Mouse (Mus musculus) midbrain, embryonic 13.5 days (tissue): ENCODE measurements at regions not wholly inside any gene's neighbourhood (a gene's known extent, or its start where the extent isn't known, plus 50 kb on each side); places are given as distances from the start of the nearest gene placed in this dataset.

Experiments
- ATAC-seq: fragments of 200-750 bp; cut with Nextera tagmentation; 2 replicates; pipeline ENCODE4 v1.8.0; 2017; ENCODE audit warnings: mild to moderate bottlenecking, moderate TSS enrichment, moderate library complexity
- H3K27ac ChIP-seq: fragments of 300-500 bp; sonication (generic); 2 replicates; pipeline ENCODE4 v1.5.1; 2015; ENCODE audit warnings: inconsistent platforms, mild to moderate bottlenecking, moderate library complexity
- H3K27me3 ChIP-seq: fragments of 300-500 bp; sonication (generic); 2 replicates; pipeline ENCODE4 v1.6.1; 2015; ENCODE audit warnings: mild to moderate bottlenecking, inconsistent platforms
- H3K36me3 ChIP-seq: fragments of 300-500 bp; sonication (generic); 2 replicates; pipeline ENCODE4 v1.6.1; 2015; ENCODE audit warnings: mild to moderate bottlenecking, inconsistent platforms
- H3K4me1 ChIP-seq: fragments of 300-500 bp; sonication (generic); replicated peaks from 2 replicates; pipeline ENCODE4 v1.6.1; 2015; ENCODE audit warnings: inconsistent platforms
- H3K4me2 ChIP-seq: fragments of 300-500 bp; sonication (generic); replicated peaks from 2 replicates; pipeline ENCODE4 v1.6.1; 2015; ENCODE audit warnings: moderate library complexity, mild to moderate bottlenecking, inconsistent platforms
- H3K4me3 ChIP-seq: fragments of 300-500 bp; sonication (generic); replicated peaks from 2 replicates; pipeline ENCODE4 v1.5.1; 2015; ENCODE audit warnings: mild to moderate bottlenecking, inconsistent platforms
- H3K9ac ChIP-seq: fragments of 300-500 bp; sonication (generic); replicated peaks from 2 replicates; pipeline ENCODE4 v1.6.1; 2015; ENCODE audit warnings: mild to moderate bottlenecking, inconsistent platforms
- H3K9me3 ChIP-seq: fragments of 300-500 bp; sonication (generic); 2 replicates; pipeline ENCODE4 v1.6.1; 2016; ENCODE audit warnings: mild to moderate bottlenecking, inconsistent platforms
- WGBS: fragments of 180-500 bp; shearing (Covaris S2); methylation state at CpG from one replicate; pipeline ENCODE4 v1.1.7; 2015; 5-methylcytosine and 5-hydroxymethylcytosine counted together

GRCm38 (mm10) chr3:38776743-38777366, 109.9 kb upstream of the Fat4 start:
- Histone ChIP-seq H3K4me3 (no peak overlapping the region), H3K9me3 (no peaks in the 10 kb centered on the region), H3K27me3 (no peaks in the 10 kb centered on the region), H3K4me2 (no peak overlapping the region), H3K9ac (no peak overlapping the region), H3K36me3 (no peaks in the 10 kb centered on the region), H3K4me1 (peaks cover 11% of the 10 kb centered on the region), H3K27ac (peak overlapping the region; percentile 82)
- WGBS = 22% methylated on average over 4 of the region's 4 CpGs
- peak; percentile 94 for ATAC-seq

DNA sequence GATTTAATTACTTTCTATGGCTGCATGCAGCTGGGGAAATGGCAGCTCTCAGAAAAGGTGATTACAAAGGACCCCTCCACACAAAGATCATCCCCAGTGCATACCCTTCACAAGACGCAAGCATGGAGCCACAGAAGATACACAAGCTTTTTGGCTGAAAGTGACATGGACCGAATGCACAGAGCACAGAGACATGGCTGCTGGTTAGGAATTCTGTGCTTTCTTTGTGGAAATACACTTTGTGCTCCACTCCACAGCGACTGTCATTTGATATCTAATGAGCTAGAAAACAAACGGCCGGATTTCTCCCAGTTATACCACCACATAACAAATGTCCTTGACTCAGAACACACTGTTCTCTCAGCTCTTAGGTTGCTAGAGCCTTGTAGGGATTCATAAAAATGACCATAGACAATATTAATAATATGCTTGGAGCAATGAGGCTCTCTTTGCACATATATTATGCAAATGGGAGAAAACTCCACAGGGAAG, 132.1 kb upstream of the Fat4 start:
- peak overlapping the region; percentile 5; the same call in 1 of the 2 replicates for H3K9ac ChIP-seq
- 47% methylated on average over 5 of the region's 5 CpGs for WGBS
- peak overlapping the region; percentile 87 for H3K27ac ChIP-seq
- peak; percentile 66; the same call in 1 of the 2 replicates for ATAC-seq
- peaks cover 23% of the 10 kb centered on the region for H3K4me1 ChIP-seq
- H3K9me3 ChIP-seq = no peaks in the 10 kb centered on the region
- H3K4me2 ChIP-seq = peak overlapping the region; percentile 15; the same call in 1 of the 2 replicates
- no peaks in the 10 kb centered on the region for H3K27me3 ChIP-seq
- no peaks in the 10 kb centered on the region for H3K36me3 ChIP-seq
- no peak overlapping the region for H3K4me3 ChIP-seq

- WGBS = 83% methylated on average over 2 of the region's 2 CpGs
- Histone ChIP-seq H3K9ac (no peak overlapping the region), H3K4me3 (no peak overlapping the region), H3K4me2 (no peak overlapping the region), H3K27ac (peak overlapping the region; percentile 3), H3K36me3 (no peaks in the 10 kb centered on the region), H3K4me1 (peaks cover 23% of the 10 kb centered on the region), H3K9me3 (no peaks in the 10 kb centered on the region), H3K27me3 (no peaks in the 10 kb centered on the region)
- peak; percentile 65 for ATAC-seq
These were observed 133.1 kb upstream of the Fat4 start for GRCm38 (mm10) chr3:38753446-38754205.

- H3K36me3 ChIP-seq = no peaks in the 10 kb centered on the region
- no peak overlapping the region for H3K9ac ChIP-seq
- 84% methylated on average over 4 of the region's 4 CpGs for WGBS
- no peaks in the 10 kb centered on the region for H3K27me3 ChIP-seq
- no peak for ATAC-seq
- H3K27ac ChIP-seq = no peak overlapping the region
- no peak overlapping the region for H3K4me3 ChIP-seq
- no peaks in the 10 kb centered on the region for H3K9me3 ChIP-seq
- H3K4me2 ChIP-seq = no peak overlapping the region
- H3K4me1 ChIP-seq = no peaks in the 10 kb centered on the region
These were observed 144.6 kb upstream of the Fat4 start for GRCm38 (mm10) chr3:38742155-38742554.

- H3K27me3 ChIP-seq = no peaks in the 10 kb centered on the region
- 80% methylated on average over 1 of the region's 1 CpGs for WGBS
- H3K4me2 ChIP-seq = no peak overlapping the region
- no peak for ATAC-seq
- no peak overlapping the region for H3K27ac ChIP-seq
- H3K4me3 ChIP-seq = no peak overlapping the region
- no peaks in the 10 kb centered on the region for H3K4me1 ChIP-seq
- H3K36me3 ChIP-seq = no peaks in the 10 kb centered on the region
- no peak overlapping the region for H3K9ac ChIP-seq
- H3K9me3 ChIP-seq = no peaks in the 10 kb centered on the region
These were observed 164.1 kb upstream of the Fat4 start for GRCm38 (mm10) chr3:38722606-38723005.

GRCm38 (mm10) chr3:38712078-38712873, 174.5 kb upstream of the Fat4 start:
- H3K36me3 ChIP-seq = no peaks in the 10 kb centered on the region
- H3K9me3 ChIP-seq = no peaks in the 10 kb centered on the region
- no peak overlapping the region for H3K9ac ChIP-seq
- no peak overlapping the region for H3K4me3 ChIP-seq
- peak overlapping the region; percentile 66 for H3K27ac ChIP-seq
- peaks cover 17% of the 10 kb centered on the region for H3K4me1 ChIP-seq
- WGBS = 15% methylated on average over 9 of the region's 9 CpGs
- peak; percentile 84 for ATAC-seq
- H3K4me2 ChIP-seq = no peak overlapping the region; the same call in 1 of the 2 replicates
- H3K27me3 ChIP-seq = no peaks in the 10 kb centered on the region

DNA sequence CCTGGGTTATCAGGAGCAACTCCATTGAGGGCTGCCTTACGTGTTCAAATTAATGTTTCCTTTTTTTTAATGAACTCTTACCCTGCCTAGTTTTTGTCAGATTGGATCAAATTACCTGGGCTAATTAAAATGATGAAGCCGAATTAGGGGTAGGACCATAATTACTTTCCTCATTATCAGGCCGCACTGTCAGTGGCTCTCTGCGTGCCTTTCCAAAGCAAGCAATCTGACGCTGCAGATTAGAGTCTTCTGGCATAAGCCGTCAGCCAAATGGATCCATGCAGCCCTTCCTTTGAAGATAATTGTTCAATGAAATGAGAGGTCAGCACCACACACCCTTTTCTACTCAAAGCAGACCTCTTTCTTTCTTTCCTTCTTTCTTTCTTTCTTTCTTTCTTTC, 175.5 kb upstream of the Fat4 start:
- no peaks in the 10 kb centered on the region for H3K9me3 ChIP-seq
- H3K27ac ChIP-seq = no peak overlapping the region
- peaks cover 17% of the 10 kb centered on the region for H3K4me1 ChIP-seq
- 24% methylated on average over 6 of the region's 6 CpGs for WGBS
- no peak overlapping the region for H3K4me2 ChIP-seq
- no peak overlapping the region for H3K4me3 ChIP-seq
- peak; percentile 15; the same call in 1 of the 2 replicates for ATAC-seq
- no peaks in the 10 kb centered on the region for H3K27me3 ChIP-seq
- H3K36me3 ChIP-seq = no peaks in the 10 kb centered on the region
- H3K9ac ChIP-seq = no peak overlapping the region

GRCm38 (mm10) chr3:38707891-38708290, 178.8 kb upstream of the Fat4 start:
- Histone ChIP-seq H3K9me3 (no peaks in the 10 kb centered on the region), H3K36me3 (no peaks in the 10 kb centered on the region), H3K9ac (no peak overlapping the region), H3K4me3 (no peak overlapping the region), H3K4me2 (no peak overlapping the region), H3K4me1 (peaks cover 12% of the 10 kb centered on the region), H3K27me3 (no peaks in the 10 kb centered on the region), H3K27ac (no peak overlapping the region)
- no peak for ATAC-seq
- 71% methylated on average over 3 of the region's 3 CpGs for WGBS

GRCm38 (mm10) chr3:38699206-38699605, 187.5 kb upstream of the Fat4 start:
- Histone ChIP-seq H3K36me3 (no peaks in the 10 kb centered on the region), H3K4me3 (no peak overlapping the region), H3K4me1 (peaks cover 14% of the 10 kb centered on the region), H3K9me3 (no peaks in the 10 kb centered on the region), H3K4me2 (no peak overlapping the region), H3K9ac (no peak overlapping the region), H3K27ac (peak overlapping the region; percentile 77; the same call in 1 of the 2 replicates), H3K27me3 (no peaks in the 10 kb centered on the region)
- no peak for ATAC-seq
- WGBS = 80% methylated on average over 5 of the region's 5 CpGs

GRCm38 (mm10) chr3:38697871-38698270, 188.9 kb upstream of the Fat4 start:
- no peak overlapping the region for H3K9ac ChIP-seq
- H3K4me3 ChIP-seq = no peak overlapping the region
- no peaks in the 10 kb centered on the region for H3K27me3 ChIP-seq
- ATAC-seq = peak; percentile 89
- peak overlapping the region; percentile 77 for H3K27ac ChIP-seq
- WGBS = 8% methylated on average over 8 of the region's 8 CpGs
- H3K36me3 ChIP-seq = no peaks in the 10 kb centered on the region
- H3K4me2 ChIP-seq = no peak overlapping the region
- peaks cover 14% of the 10 kb centered on the region for H3K4me1 ChIP-seq
- no peaks in the 10 kb centered on the region for H3K9me3 ChIP-seq

- Histone ChIP-seq H3K4me1 (peaks cover 14% of the 10 kb centered on the region), H3K27me3 (no peaks in the 10 kb centered on the region), H3K27ac (peak overlapping the region; percentile 77), H3K9me3 (no peaks in the 10 kb centered on the region), H3K4me3 (no peak overlapping the region), H3K36me3 (no peaks in the 10 kb centered on the region), H3K9ac (no peak overlapping the region), H3K4me2 (no peak overlapping the region)
- 69% methylated on average over 2 of the region's 2 CpGs for WGBS
- 0 out of 2 replicates have a peak, but pooled peaks have one; percentile 46 for ATAC-seq
These were observed 189.4 kb upstream of the Fat4 start for GRCm38 (mm10) chr3:38697349-38697748.

- H3K4me1 ChIP-seq = peaks cover 14% of the 10 kb centered on the region
- ATAC-seq = no peak
- H3K27me3 ChIP-seq = no peaks in the 10 kb centered on the region
- H3K9ac ChIP-seq = no peak overlapping the region
- H3K9me3 ChIP-seq = no peaks in the 10 kb centered on the region
- H3K36me3 ChIP-seq = no peaks in the 10 kb centered on the region
- H3K27ac ChIP-seq = no peak overlapping the region
- H3K4me2 ChIP-seq = no peak overlapping the region
- WGBS = 85% methylated on average over 7 of the region's 7 CpGs
- no peak overlapping the region for H3K4me3 ChIP-seq
These were observed 190.9 kb upstream of the Fat4 start for GRCm38 (mm10) chr3:38695836-38696235.
